Mouse (Mus musculus): ENCODE measurements at regions not wholly inside any gene's neighbourhood (a gene's known extent, or its start where the extent isn't known, plus 50 kb on each side); places are given as distances from the start of the nearest gene placed in this dataset.

GRCm38 (mm10) chr17:87531411-87532157, 84.8 kb upstream of the Calm2 start:
- DNase-seq (ENCODE audit: low spot score), result peak; percentile 62

- peak; percentile 22 for DNase-seq (ENCODE audit: low spot score)
These were observed 85.4 kb upstream of the Calm2 start for GRCm38 (mm10) chr17:87532158-87532545.

DNA sequence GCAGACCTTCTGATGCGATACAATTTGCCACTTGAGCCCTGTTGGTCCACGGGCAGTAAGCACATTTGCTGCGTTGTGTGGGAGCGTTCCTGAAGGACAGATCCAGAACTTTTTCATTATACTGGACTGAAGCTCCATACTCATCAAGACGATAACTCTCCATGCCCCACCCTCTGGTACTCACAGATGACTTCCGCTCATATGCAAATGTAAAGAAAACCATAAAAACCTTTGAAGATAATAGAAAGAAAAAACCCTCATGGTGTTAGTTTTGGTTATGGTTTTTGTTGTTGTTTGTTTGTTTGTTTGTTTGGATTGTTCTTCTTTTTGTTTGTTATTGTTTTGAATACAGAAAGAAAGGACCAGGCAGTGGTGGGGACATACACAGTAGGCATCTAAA, 86.0 kb upstream of the Calm2 start:
- no peak for DNase-seq (ENCODE audit: low spot score)

- no peak for DNase-seq (ENCODE audit: low spot score)
These were observed 86.2 kb upstream of the Epcam start for GRCm38 (mm10) chr17:87549568-87549967.

DNA sequence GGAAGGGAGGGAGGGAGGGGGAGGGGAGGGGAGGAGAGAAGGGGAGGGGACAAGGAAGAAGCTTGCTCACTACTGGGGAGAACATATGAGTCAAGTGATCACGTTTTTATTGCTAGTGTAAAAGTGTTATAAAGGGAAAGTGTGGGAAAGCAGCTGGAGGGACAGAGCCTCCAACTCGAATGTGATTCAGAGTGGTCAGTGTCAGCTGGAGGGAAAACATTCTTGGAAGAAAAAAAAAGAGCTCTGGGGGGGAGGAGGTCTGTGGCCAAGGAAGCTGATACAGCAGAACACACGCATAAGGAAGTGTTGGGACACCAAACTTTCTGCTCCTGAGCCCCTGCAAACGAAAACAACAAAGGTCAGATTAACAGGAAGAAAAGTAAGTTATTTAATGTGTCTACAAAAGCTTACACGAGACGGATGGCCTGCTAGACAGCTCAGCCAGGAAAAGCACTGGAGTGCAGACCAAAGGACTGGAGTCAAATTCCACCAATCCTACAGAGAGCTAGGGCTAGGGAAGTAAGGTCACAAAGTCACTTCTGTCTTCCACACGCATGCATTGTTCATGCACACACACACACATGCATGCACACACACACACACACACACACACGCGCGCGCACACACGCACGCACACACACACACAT, 85.1 kb upstream of the Epcam start:
- no peak for DNase-seq (ENCODE audit: low spot score)

DNA sequence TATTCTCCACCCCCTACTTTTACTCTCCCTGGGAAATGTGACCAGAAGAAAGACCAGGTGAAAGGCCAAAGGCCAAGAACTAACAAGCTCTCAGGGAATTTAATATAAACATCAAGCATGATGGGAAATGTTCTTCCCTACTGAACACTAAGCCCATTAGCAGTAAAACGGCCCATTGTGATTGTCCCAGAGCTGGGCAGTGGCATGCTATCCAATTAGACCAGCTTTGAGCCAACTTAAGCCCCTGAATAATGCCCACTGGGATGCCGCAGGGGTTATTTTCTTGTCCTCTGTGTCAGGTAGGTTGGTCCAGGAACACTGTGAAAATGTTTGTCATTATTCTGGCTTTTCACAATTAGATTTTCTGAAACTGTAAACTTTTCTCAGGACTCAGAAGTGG, 81.2 kb upstream of the Epcam start:
- no peak for DNase-seq (ENCODE audit: low spot score)

DNA sequence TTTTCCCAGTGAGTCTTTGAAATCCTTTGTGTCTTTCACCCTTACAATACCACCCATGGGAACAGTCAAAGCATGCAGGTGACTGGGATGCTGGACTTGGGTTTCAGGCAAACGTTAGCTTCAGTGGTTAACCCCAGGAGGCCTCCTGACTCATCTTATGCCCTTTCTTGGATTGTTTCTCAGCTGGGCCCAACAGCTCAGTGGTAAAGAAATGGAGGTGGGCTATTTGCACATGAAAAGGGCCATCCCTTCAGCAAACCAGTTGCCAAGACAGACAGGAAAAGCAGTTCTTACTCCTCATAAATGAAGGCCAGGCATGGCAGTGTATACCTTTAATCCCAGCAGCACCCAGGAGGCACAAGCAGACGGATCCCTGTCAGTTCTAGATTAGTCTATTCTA, 77.4 kb upstream of the Epcam start:
- DNase-seq (ENCODE audit: low spot score), result no peak

DNA sequence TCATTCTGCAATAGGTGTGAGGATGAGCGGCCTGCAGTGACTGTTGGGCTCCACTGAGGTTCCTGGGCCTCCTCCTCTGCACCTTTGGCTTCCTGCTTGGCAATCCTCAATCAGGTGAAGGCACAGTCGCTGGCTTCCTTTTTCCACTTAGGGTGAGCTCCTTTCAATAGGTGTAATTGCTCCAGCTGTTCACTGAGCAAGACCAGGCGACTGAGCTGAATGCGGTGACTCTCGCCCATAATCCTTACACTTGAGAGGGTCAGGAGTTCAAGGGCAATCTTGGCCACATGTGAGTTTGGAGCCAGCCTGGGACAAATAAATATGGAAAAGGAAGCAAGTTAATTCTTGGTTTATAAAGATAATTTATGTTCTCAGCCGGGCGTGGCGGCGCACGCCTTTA, 76.1 kb upstream of the Epcam start:
- no peak for DNase-seq (ENCODE audit: low spot score)

GRCm38 (mm10) chr17:87560923-87561322, 74.9 kb upstream of the Epcam start:
- no peak for DNase-seq (ENCODE audit: low spot score)

DNA sequence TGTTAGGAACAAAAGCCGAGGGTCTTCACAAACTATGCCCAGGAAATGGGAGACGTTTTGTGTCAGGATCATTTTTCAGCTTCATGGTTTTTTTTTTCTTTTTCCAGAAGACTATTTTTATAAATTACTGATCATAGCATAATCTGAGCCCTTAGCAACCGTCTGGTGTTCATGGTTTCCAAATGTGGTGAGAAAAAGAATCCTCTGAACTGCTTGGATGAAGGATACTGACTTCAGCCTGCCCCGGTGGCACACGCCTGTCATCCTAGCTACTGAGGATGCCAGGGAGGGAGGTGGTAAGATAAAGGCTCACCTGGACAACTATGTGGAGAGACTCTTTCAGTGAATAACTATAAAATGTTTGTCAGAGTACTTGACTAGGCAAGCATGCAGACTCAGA, 72.4 kb upstream of the Epcam start:
- no peak for DNase-seq (ENCODE audit: low spot score)

DNA sequence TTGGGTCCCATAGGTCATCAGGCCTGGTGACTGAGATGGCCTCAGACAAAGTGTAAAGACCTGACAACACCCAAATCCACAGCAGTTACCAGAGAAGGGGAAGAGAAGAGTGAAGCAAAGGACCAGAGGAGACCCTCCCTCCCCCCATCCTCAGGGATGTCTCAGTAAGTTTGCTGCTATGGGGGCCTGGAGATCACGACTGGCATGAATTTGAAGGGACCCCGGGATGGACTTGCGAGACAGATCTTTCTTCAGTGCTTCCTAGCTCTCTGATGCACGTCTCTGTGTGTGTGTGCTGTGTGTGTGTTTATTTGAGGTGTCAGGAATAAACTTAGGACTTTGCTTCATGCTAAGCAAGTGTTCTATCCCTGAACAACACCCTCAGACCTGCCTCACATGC, 70.1 kb upstream of the Epcam start:
- DNase-seq (ENCODE audit: low spot score), result no peak

- no peak for DNase-seq (ENCODE audit: low spot score)
These were observed 69.5 kb upstream of the Epcam start for GRCm38 (mm10) chr17:87566296-87566695.

DNA sequence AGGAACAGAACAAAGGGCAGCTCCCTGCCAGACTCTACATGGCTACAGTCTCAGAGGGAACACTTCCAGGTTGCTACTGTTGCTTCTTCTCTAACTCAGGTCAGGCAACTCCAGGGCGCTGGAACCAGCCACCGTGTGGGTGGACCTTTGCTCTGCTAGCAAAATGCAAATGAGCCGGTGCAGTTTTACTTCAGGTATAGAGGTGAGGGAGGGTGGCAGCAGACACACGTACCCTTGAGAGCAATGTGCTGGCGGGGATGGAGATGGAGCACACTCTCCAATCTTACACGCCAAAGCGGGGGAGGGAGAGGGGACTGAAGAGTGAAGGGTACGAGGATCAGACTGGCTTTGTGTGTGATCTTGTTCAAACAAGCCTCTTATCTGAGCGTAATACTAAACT, 68.8 kb upstream of the Epcam start:
- peak; percentile 20 for DNase-seq (ENCODE audit: low spot score)

GRCm38 (mm10) chr17:87567475-87567874, 68.3 kb upstream of the Epcam start:
- DNase-seq (ENCODE audit: low spot score), result no peak

- DNase-seq (ENCODE audit: low spot score), result no peak
These were observed 65.8 kb upstream of the Epcam start for GRCm38 (mm10) chr17:87569981-87570380.

DNA sequence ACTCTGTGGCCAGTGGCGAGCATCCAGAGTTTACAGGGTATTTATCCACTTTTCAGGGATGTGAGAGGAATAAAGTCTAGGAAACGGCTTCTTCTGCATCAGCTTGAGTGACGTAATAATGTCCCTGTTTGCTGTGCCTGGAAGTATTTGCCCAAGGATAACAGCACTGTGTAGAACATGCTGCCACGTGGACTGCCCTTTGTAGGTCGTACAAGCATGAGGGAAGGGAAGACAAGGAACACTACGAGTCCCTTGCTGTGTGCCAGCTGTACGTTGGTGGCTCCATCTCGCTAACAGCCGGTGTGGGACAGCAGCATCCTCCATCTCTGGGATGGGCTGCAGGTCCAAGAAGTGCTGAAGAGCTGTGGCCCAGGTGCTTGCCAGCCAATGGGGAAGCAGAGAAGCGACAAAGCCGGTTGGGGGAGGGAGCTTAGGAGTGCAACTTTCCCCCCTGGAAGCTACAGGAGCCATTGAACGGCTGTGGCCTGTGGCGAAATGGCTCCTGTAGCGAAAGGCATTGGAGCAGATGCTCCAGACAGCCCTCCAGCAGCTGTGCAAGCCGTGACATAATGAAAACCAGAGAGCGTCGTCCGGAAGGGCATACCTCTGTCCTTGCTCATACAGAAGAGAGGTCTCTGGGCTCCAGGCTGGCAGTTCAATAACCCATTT, 65.0 kb upstream of the Epcam start:
- DNase-seq (ENCODE audit: low spot score), result no peak

DNA sequence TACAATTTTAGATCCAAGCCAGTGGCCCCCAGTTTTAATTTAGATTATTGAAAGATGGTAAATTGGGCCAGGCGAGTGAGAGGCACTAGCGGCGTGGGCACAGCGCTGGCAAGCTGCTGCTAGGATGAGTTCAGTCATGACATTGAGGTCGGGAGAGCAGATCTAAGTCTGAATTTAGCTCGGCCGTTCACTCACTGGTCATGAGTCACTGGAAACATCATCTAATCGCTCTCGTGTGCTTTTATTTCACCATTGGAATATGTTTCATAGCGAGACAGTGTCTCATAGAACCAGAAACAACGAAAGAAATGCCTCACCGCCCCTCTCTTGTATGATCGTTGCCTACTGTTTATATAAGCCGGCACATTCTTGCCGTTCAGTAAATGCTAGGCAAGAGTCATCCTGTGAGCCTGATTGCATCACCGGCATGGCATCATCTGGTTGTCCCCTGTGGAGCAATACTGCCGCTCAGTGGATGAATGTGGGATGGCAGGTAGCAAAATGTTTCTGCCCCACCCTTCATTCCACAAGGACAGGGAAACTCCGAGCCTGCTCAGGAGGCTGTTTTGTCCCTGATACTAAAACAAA, 64.3 kb upstream of the Epcam start:
- peak; percentile 96 for DNase-seq (ENCODE audit: low spot score)

- no peak for DNase-seq (ENCODE audit: low spot score)
These were observed 52.2 kb upstream of the Epcam start for GRCm38 (mm10) chr17:87583575-87583974.

DNA sequence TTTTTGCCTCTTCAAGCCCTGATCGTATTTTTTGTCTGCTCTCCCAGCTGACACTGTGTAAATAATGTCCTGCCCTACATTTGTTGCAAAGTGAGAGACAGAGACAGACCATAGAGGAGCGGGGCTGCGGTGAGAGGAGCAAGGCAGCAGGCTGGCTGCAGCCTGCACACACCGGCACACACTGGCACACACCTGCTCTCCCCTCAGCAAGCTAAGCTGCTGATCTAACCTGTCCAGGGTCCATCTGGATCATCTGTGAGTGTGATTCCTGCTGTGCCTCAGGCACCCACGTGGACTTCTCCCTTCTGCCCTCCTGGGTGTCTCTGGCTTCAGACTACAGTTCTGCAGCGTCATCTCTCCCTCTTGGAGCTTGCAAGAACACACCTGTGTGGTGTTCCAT, 50.4 kb upstream of the Epcam start:
- DNase-seq (ENCODE audit: low spot score), result no peak

All from urinary bladder, postnatal 14 days (tissue).